In the genomic region with DNA sequence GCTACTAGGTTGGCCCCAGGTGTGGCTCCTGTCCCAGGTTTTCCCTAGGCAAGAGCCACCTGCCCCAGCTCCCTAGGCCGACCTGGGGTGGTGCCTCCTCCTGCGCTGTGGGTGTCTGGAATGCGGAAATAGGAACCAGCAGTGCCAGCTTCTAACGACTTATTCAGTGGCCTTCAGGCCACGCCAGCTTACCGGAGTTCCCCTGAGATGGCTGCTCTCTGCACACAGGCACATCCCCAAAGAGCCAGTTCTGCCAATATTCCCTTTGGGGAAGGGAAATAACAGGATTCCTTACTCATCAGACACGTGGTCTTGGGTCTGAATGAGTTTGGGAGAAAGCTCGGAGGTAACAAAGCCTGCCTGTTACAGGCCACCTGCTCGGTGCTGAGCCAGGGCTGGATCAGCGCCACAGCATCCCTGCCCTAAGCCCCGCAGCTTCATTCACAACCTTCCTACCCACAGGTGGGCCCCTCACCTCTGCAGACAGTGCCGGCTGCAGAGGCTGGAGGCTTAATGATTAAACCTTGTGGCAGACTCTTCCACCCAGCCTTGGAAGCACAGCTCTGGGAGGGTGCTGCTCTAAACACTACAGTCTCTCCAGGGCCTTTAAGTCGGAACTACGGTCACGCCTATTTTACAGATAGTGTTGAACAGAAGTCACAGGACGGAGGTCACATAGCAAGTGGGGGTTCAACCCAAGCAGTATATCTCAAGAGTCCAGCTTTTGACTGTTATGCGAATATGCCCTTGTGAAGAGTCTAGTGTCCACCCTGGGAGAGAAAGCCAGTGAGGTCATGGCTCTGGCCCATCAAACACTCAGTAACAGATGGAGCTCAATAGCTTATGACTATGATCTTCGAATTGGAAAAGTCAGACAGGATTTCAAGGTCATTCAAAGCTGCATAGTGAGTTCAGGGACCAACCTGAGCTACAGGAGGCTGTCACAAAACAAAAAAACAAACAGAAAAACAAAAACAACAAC, we compare ENCODE assay signal across 8 mouse cellular contexts. TPM values are rescaled to one million over a fixed set of nuclear protein-coding genes. Genes with fewer than 3 reads are reported as not detected.
DNase-seq lines count a peak whose midpoint lies in the region; ATAC-seq and TF ChIP-seq lines count a peak whose summit lies in the region.

No protein-coding gene starts in this region.

- no peaks in the 10 kb centered on the region for H3K27me3 ChIP-seq in hindbrain, embryonic 12.5 days
- no peaks in the 10 kb centered on the region for H3K27me3 ChIP-seq in limb, embryonic 15.5 days
- no peaks in the 10 kb centered on the region for H3K27me3 ChIP-seq in midbrain, postnatal 0 days (ENCODE audit: insufficient read depth, low read length)

- no peaks in the 10 kb centered on the region for H3K36me3 ChIP-seq in hindbrain, embryonic 12.5 days
- H3K36me3 ChIP-seq in limb, embryonic 15.5 days = no peaks in the 10 kb centered on the region
- H3K36me3 ChIP-seq in midbrain, postnatal 0 days (ENCODE audit: insufficient read depth, low read length) = no peaks in the 10 kb centered on the region

- H3K4me2 ChIP-seq in hindbrain, embryonic 12.5 days (replicated peaks) = 0 out of 2 replicates have a peak overlapping the region, but pooled peaks have one; percentile 1
- peak overlapping the region; percentile 8; the same call in 1 of the 2 replicates for H3K4me2 ChIP-seq in limb, embryonic 15.5 days
- no peak overlapping the region for H3K4me2 ChIP-seq in midbrain, postnatal 0 days (ENCODE audit: low read depth, low read length, poor library complexity, severe bottlenecking)

- ATAC-seq in hindbrain, embryonic 12.5 days (ENCODE audit: low FRiP score) = 0 out of 2 replicates have a peak, but pooled peaks have one; percentile 25
- peak; percentile 32; the same call in 1 of the 2 replicates for ATAC-seq in limb, embryonic 15.5 days (ENCODE audit: insufficient number of reproducible peaks, low FRiP score, low TSS enrichment, low read depth)
- 0 out of 2 replicates have a peak, but pooled peaks have one; percentile 25 for ATAC-seq in midbrain, postnatal 0 days (ENCODE audit: low FRiP score)

- no peaks in the 10 kb centered on the region for H3K9me3 ChIP-seq in hindbrain, embryonic 12.5 days (replicated peaks)
- H3K9me3 ChIP-seq in limb, embryonic 15.5 days = no peaks in the 10 kb centered on the region
- no peaks in the 10 kb centered on the region for H3K9me3 ChIP-seq in midbrain, postnatal 0 days (ENCODE audit: low read length)

- peaks cover 31% of the 10 kb centered on the region for H3K4me1 ChIP-seq in hindbrain, embryonic 12.5 days
- H3K4me1 ChIP-seq in limb, embryonic 15.5 days = peaks cover 43% of the 10 kb centered on the region
- H3K4me1 ChIP-seq in midbrain, postnatal 0 days (ENCODE audit: insufficient read depth, low read length) = peaks cover 9% of the 10 kb centered on the region; the same call in 1 of the 2 replicates

- DNase-seq in 3T3-L1 (ENCODE audit: low read depth, low spot score) = peak; percentile 43
- peak; percentile 76 for DNase-seq in brain, adult 2 months (ENCODE audit: low read depth, low spot score)
- DNase-seq in midbrain, postnatal 0 days (ENCODE audit: low spot score) = peak; percentile 45
- no peak for DNase-seq in heart, postnatal 4 days
- DNase-seq in gastrocnemius, postnatal 10 days = no peak
- no peak for DNase-seq in adrenal gland, postnatal 4 days (ENCODE audit: low spot score in 2 of 2)

- no peak overlapping the region for H3K4me3 ChIP-seq in hindbrain, embryonic 12.5 days
- H3K4me3 ChIP-seq in limb, embryonic 15.5 days = no peak overlapping the region
- no peak overlapping the region for H3K4me3 ChIP-seq in midbrain, postnatal 0 days (ENCODE audit: low read depth, low read length)

- no peak for TF ChIP-seq CTCF in midbrain, postnatal 0 days (IDR thresholded peaks at IDR 0.05)

- H3K9ac ChIP-seq in hindbrain, embryonic 12.5 days = no peak overlapping the region
- no peak overlapping the region for H3K9ac ChIP-seq in limb, embryonic 15.5 days
- no peak overlapping the region for H3K9ac ChIP-seq in midbrain, postnatal 0 days (replicated peaks; ENCODE audit: low read length, poor library complexity, severe bottlenecking)

- WGBS in hindbrain, embryonic 12.5 days = 24% methylated on average over 18 of the region's 18 CpGs
- WGBS in limb, embryonic 15.5 days = 18% methylated on average over 18 of the region's 18 CpGs
- 22% methylated on average over 18 of the region's 18 CpGs for WGBS in midbrain, postnatal 0 days

- H3K27ac ChIP-seq in hindbrain, embryonic 12.5 days = no peak overlapping the region
- peak overlapping the region; percentile 28 for H3K27ac ChIP-seq in limb, embryonic 15.5 days
- no peak overlapping the region for H3K27ac ChIP-seq in midbrain, postnatal 0 days (ENCODE audit: low read depth, low read length)

RNA-seq across cellular contexts. Expression of gene Sipa1l3, which starts 12.8 kb away (rescaled TPM):
- 15.9 and 18.3 TPM in 2 replicates for polyA plus RNA-seq in hindbrain, embryonic 12.5 days (2016; fragmentation: Nextera tagmentation; extraction: Ambion mirVana)
- polyA plus RNA-seq in limb, embryonic 15.5 days (2015; fragmentation: Nextera tagmentation; extraction: Ambion mirVana) = 19.1 and 20.5 TPM in 2 replicates
- 72.8 and 80.7 TPM in 2 replicates for total RNA-seq in midbrain, postnatal 0 days (2014; rRNA removed)
- polyA plus RNA-seq in midbrain, postnatal 0 days (2015; fragmentation: Nextera tagmentation; extraction: Ambion mirVana) = 12.9 and 13.9 TPM in 2 replicates
- 10 to 100 TPM; 13.8 to 17.7 TPM for total RNA-seq in heart, postnatal 4 days (2021)
- total RNA-seq in gastrocnemius, postnatal 10 days (2021) = 10 to 100 TPM; 14.2 to 21.4 TPM
- total RNA-seq in adrenal gland, postnatal 4 days (2021) = 10 to 100 TPM; 67.4 to 86.4 TPM

Comparison
In these comparisons a context has a peak if more than half of its experiments do, and no peak if none do; other contexts are left out.
1. DNase-seq: peak in 3T3-L1 (single experiment), brain, adult 2 months (single experiment) and midbrain, postnatal 0 days (single experiment); none in heart, postnatal 4 days (single experiment), gastrocnemius, postnatal 10 days (single experiment) and adrenal gland, postnatal 4 days (0 of 2).
2. Peak in every context shown above with its lines, with median percentiles within 50 percentile points of each other: ATAC-seq.